Comparison of ENCODE assay signal across 25 mouse cellular contexts in genomic region chr16:24159336-24159735, GRCm38 (mm10).
DNase-seq lines count a peak whose midpoint lies in the region; ATAC-seq and TF ChIP-seq lines count a peak whose summit lies in the region.
"Had no signal": no experiment of that assay in that cellular context is flagged by ENCODE, and none has a peak within 500 bp of the region (broad histone marks: within the 10 kb centered on the region; RNA-seq: fewer than 3 reads in every experiment).

No protein-coding gene starts in this region.

- DNase-seq in gastrocnemius, adult 2 months: no peak
- DNase-seq in gastrocnemius, postnatal 10 days: no peak
- DNase-seq in naive thymus-derived CD4-positive, alpha-beta T cell, adult 2 months (ENCODE audit: low read depth): peak; percentile 44
- no peak for DNase-seq in cerebellum, adult 9-10 months
- DNase-seq in cerebellum, adult 18-20 months: no peak
- no peak for DNase-seq in right cerebral cortex, postnatal 14 days
- DNase-seq: adrenal gland, adult 2 months; adrenal gland, postnatal 14 days; cerebellum, adult 11-12 months; cerebellum, adult 9-11 months; cerebellum, postnatal 36 days; embryo, embryonic 11 days; gastrocnemius, postnatal 25 days; kidney, adult 2 months had no signal

- TF ChIP-seq CTCF in gastrocnemius, adult 2 months (IDR thresholded peaks at IDR 0.05): no peak

- H3K27ac ChIP-seq in gastrocnemius, adult 2 months: peak overlapping the region; percentile 91
- 0 out of 2 replicates have a peak overlapping the region, but pooled peaks have one; percentile 38 for H3K27ac ChIP-seq in brown adipose tissue, adult 24 weeks (replicated peaks; ENCODE audit: low read depth, low read length)
- H3K27ac ChIP-seq: embryonic facial prominence, embryonic 10.5 days; embryonic facial prominence, embryonic 13.5 days; forebrain, embryonic 12.5 days; hindbrain, embryonic 10.5 days; hindbrain, embryonic 13.5 days had no signal

- intact Hi-C loops in gastrocnemius, adult 2 months (cut with DNase I): loop anchor here (5.0 to 10.0 kb wide), 4 partner anchors 33 to 405 kb away; no protein-coding TSS in a partner anchor

- no peak overlapping the region for H3K4me3 ChIP-seq in gastrocnemius, adult 2 months
- no peak overlapping the region for H3K4me3 ChIP-seq in brown adipose tissue, adult 24 weeks (ENCODE audit: insufficient read depth, low read depth, low read length)
- H3K4me3 ChIP-seq: embryonic facial prominence, embryonic 10.5 days; embryonic facial prominence, embryonic 13.5 days; erythroblast, embryonic 14.5 days; forebrain, embryonic 12.5 days; hindbrain, embryonic 10.5 days; hindbrain, embryonic 13.5 days had no signal

- peak; percentile 29 for ATAC-seq in CD4-positive, CD25-positive, alpha-beta regulatory T cell, adult 4 months
- ATAC-seq: forebrain, embryonic 16.5 days; hindbrain, embryonic 16.5 days; intestine, postnatal 0 days had no signal

- peaks cover 6% of the 10 kb centered on the region; the same call in 1 of the 2 replicates for H3K4me1 ChIP-seq in brown adipose tissue, adult 24 weeks (ENCODE audit: control insufficient read depth, insufficient read depth, insufficient read length, low read length)
- H3K4me1 ChIP-seq: forebrain, embryonic 12.5 days; hindbrain, embryonic 13.5 days had no signal
